Mouse (Mus musculus) thymus, adult 2 months (tissue): Measurements from ENCODE around the gene Gtdc1. TPM values are rescaled to one million over a fixed set of nuclear protein-coding genes. Genes with fewer than 3 reads are reported as not detected.

Experiments used
- DNase-seq: peaks from one replicate; pipeline ENCODE4 v3.0.0; 2021
- H3K27ac ChIP-seq: fragments of 200-500 bp; 2 replicates; pipeline ENCODE4 v1.5.1; 2012; ENCODE audit warnings: low read length, control low read depth; ENCODE audit not compliant: control insufficient read depth, insufficient read depth
- H3K27me3 ChIP-seq: fragments of 200-500 bp; 2 replicates; pipeline ENCODE4 v1.6.1; 2012; ENCODE audit warnings: mild to moderate bottlenecking, low read length, moderate library complexity, mixed read lengths; ENCODE audit not compliant: control insufficient read depth, insufficient read depth
- H3K36me3 ChIP-seq: fragments of 200-500 bp; 2 replicates; pipeline ENCODE4 v1.6.1; 2012; ENCODE audit warnings: mild to moderate bottlenecking, low read length, moderate library complexity; ENCODE audit not compliant: control insufficient read depth, insufficient read depth
- H3K4me1 ChIP-seq: fragments of 200-500 bp; replicated peaks from 2 replicates; pipeline ENCODE4 v1.6.1; 2012; ENCODE audit warnings: low read length; ENCODE audit not compliant: control insufficient read depth, insufficient read depth
- H3K4me3 ChIP-seq: fragments of 200-500 bp; 2 replicates; pipeline ENCODE4 v1.5.1; 2012; ENCODE audit warnings: mild to moderate bottlenecking, low read length, control low read depth, moderate library complexity; ENCODE audit not compliant: control insufficient read depth, insufficient read depth
- CTCF ChIP-seq: fragments of 200-500 bp; IDR thresholded peaks from 2 replicates; pipeline ENCODE4 v1.5.1; 2012; ENCODE audit warnings: mild to moderate bottlenecking, control low read depth, low read length, moderate library complexity, borderline replicate concordance; ENCODE audit not compliant: control insufficient read depth, poor library complexity, insufficient read depth; ENCODE audit errors: extremely low read depth
- POLR2A ChIP-seq: fragments of 200-500 bp; IDR thresholded peaks from 2 replicates; pipeline ENCODE4 v1.6.1; 2012; ENCODE audit warnings: mild to moderate bottlenecking, low read length, control low read depth, moderate library complexity; ENCODE audit not compliant: control insufficient read depth, poor library complexity, insufficient read depth; ENCODE audit errors: extremely low read depth
- WGBS: fragments of 180-500 bp; shearing (Covaris S2); methylation state at CpG from one replicate; pipeline ENCODE4 v1.1.7; 2018; 5-methylcytosine and 5-hydroxymethylcytosine counted together
- polyA plus RNA-seq: library from polyadenylated mRNA; depleted of rRNA; stranded (reverse); fragments of >200 nt; gene quantifications from 2 replicates; pipeline ENCODE4 v1.2.3, GENCODE M21; 2012; rRNA removed

Gtdc1 gene
- polyA plus RNA-seq, result 11.1 and 13.9 TPM in 2 replicates

DNA sequence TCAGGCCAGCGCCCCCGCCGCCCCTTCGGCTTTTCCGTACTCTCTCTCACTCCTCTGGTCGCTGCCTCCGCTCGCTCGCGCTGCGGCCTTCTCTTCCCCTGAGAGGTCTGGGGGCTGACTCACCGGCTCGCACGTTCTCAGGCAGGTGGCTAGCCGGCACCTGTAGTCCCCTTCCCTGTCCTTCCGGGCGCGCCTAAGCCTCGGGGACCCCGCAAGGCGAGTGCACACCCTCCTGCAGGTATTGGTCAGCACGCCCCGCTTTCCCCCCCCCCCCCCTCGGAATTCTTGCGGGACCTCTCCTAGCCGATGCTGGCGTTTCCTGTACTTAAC is at the start of gene Gtdc1:
TSS of gene Gtdc1 (minus strand) at position 176 of the 330 bp plus-strand sequence.
- no peaks in the 10 kb centered on the region for H3K36me3 ChIP-seq

DNA sequence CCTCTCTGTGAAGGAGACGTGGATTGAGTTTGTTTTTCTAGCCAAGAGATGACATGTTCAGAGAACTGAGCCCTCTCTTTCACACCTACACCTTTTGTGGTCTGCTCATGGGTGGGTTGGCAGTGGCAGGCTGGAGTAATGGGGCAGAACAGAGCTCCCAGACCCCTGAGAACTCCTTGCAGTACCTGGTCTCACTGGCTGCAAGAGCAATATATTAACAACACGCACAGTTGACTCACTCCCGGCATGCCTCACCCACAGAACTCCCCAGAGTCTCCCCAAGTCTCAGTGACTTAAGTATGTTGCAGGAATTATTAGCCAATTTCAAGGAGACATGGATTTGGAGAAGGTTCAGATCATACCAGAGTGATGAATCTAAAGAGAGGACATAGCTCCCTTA is 49.6 kb upstream of the Gtdc1 start:
- peaks cover 19% of the 10 kb centered on the region for H3K4me1 ChIP-seq
- no peak for DNase-seq
- TF ChIP-seq POLR2A, result no peak
- TF ChIP-seq CTCF, result no peak

More for the DNA sequence above, at the start of gene Gtdc1:
- DNase-seq, result no peak
- H3K27ac ChIP-seq, result peak within 1 kb of the TSS; percentile 66
- under 1% methylated on average over 27 of the region's 27 CpGs for WGBS
- TF ChIP-seq POLR2A (no peak), CTCF (no peak)
- H3K4me1 ChIP-seq, result 0 out of 2 replicates have a peak, but pooled peaks cover 2% of the 10 kb centered on the region
- no peaks in the 10 kb centered on the region for H3K27me3 ChIP-seq
- peak within 1 kb of the TSS; percentile 85 for H3K4me3 ChIP-seq

DNA sequence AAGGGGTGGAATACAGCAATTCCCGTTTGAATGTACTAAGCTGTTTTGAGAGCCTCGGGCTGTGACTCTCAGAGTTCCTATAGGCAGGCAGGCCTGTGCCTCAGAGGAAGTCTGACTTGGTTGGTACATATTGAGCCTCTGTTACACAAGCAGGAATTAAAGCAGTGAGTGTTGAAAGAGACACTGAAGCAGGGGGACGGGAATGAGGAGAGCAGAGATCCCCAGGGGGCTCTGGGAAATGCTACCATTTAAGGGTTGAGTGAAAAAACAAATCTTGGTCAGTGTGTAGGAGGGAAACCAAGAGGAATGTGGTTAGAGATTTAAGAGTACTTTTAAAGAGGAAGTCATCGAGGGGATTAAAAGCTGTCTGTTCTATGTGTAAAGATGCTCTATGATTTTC is 49.0 kb upstream of the Gtdc1 start:
- peaks cover 15% of the 10 kb centered on the region for H3K4me1 ChIP-seq
- H3K27me3 ChIP-seq, result no peaks in the 10 kb centered on the region
- no peak for DNase-seq
- TF ChIP-seq POLR2A, result no peak
- TF ChIP-seq CTCF, result no peak
- no peak overlapping the region for H3K4me3 ChIP-seq
- no peak overlapping the region for H3K27ac ChIP-seq
- no peaks in the 10 kb centered on the region for H3K36me3 ChIP-seq
- WGBS, result 41% methylated on average over 4 of the region's 4 CpGs

More for the DNA sequence above, 49.6 kb upstream of the Gtdc1 start:
- Histone ChIP-seq H3K36me3 (no peaks in the 10 kb centered on the region), H3K27me3 (no peaks in the 10 kb centered on the region), H3K4me3 (no peak overlapping the region), H3K27ac (no peak overlapping the region)
- WGBS, result 91% methylated on average over 3 of the region's 3 CpGs

- DNase-seq, result no peak
These were observed 46.4 kb upstream of the Gtdc1 start for GRCm38 (mm10) chr2:44973828-44974227.

DNA sequence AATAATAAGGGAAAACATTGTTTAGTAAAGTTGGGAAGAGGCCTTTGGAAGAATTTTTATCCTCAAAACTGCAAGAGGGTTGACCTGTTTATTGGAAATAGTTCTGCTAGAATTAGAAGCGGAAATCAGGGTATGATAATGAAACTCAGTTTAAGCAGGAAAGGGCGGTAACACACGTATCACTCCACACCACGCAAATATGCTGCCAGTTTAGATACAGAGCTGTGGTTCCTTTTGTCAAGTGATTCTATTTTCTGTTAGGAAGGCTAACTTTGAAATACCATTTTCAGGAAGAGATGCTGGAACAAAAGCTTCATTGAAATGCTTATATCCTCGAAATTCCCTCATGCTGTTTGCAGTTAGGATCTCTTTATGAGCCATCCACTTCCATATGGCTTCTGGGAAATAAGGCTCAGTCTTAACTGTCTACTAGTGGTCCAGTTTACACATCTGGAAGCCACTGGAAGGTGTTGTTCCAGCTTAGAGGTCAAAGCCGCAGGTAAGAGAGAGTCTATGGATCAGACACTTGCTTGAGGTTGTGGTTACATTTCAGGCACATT is 42.7 kb upstream of the Gtdc1 start:
- no peaks in the 10 kb centered on the region for H3K36me3 ChIP-seq
- no peak for DNase-seq
- no peaks in the 10 kb centered on the region for H3K4me1 ChIP-seq
- H3K27me3 ChIP-seq, result no peaks in the 10 kb centered on the region
- no peak overlapping the region for H3K27ac ChIP-seq
- WGBS, result 96% methylated on average over 6 of the region's 6 CpGs
- TF ChIP-seq CTCF (no peak), POLR2A (no peak)
- H3K4me3 ChIP-seq, result no peak overlapping the region

More at GRCm38 (mm10) chr2:44973828-44974227, 46.4 kb upstream of the Gtdc1 start:
- Histone ChIP-seq H3K27ac (no peak overlapping the region), H3K27me3 (no peaks in the 10 kb centered on the region), H3K4me1 (peaks cover 4% of the 10 kb centered on the region), H3K36me3 (no peaks in the 10 kb centered on the region), H3K4me3 (no peak overlapping the region)
- TF ChIP-seq CTCF, result no peak
- TF ChIP-seq POLR2A, result no peak
- WGBS, result 92% methylated on average over 6 of the region's 6 CpGs

GRCm38 (mm10) chr2:44969640-44970039 is 42.2 kb upstream of the Gtdc1 start:
- Histone ChIP-seq H3K27me3 (no peaks in the 10 kb centered on the region), H3K4me3 (no peak overlapping the region), H3K27ac (no peak overlapping the region), H3K36me3 (no peaks in the 10 kb centered on the region), H3K4me1 (no peaks in the 10 kb centered on the region)
- TF ChIP-seq CTCF (no peak), POLR2A (no peak)
- 100% methylated on average over 1 of the region's 1 CpGs for WGBS
- DNase-seq, result no peak

GRCm38 (mm10) chr2:44969226-44969625 is 41.8 kb upstream of the Gtdc1 start:
- H3K4me3 ChIP-seq, result no peak overlapping the region
- no peaks in the 10 kb centered on the region for H3K4me1 ChIP-seq
- no peaks in the 10 kb centered on the region for H3K36me3 ChIP-seq
- WGBS, result 90% methylated on average over 2 of the region's 2 CpGs
- H3K27ac ChIP-seq, result no peak overlapping the region
- no peaks in the 10 kb centered on the region for H3K27me3 ChIP-seq
- TF ChIP-seq POLR2A (no peak), CTCF (no peak)
- DNase-seq, result no peak
